Mouse (Mus musculus) CD8-positive naive resting alpha-beta T cell, adult 57 days (primary cell): ENCODE measurements around the gene Pde3b. TPM values are rescaled to one million over a fixed set of nuclear protein-coding genes. Genes with fewer than 3 reads are reported as not detected.

Experiments used
- total RNA-seq: library from RNA; stranded (reverse); gene quantifications from one replicate; pipeline ENCODE4 v1.2.4, GENCODE M21; 2023

Pde3b gene
- 122 TPM for total RNA-seq

GRCm38 (mm10) chr7:114414421-114415335 is at the start of gene Pde3b:
Gene Pde3b, plus strand, starts transcription at chr7:114415281.

GRCm38 (mm10) chr7:114562531-114563241 is 147.6 kb downstream of the Pde3b start, which contains the start of gene Cyp2r1:
Gene Cyp2r1, minus strand, starts transcription at chr7:114562972.

Other genes with a start within 250 kb of the Pde3b start
- 65.9 TPM for gene Copb1, start 160.6 kb upstream of the Pde3b start, total RNA-seq
- gene Psma1, start 139.2 kb upstream of the Pde3b start, total RNA-seq = 68.6 TPM
- gene Cyp2r1, start 147.7 kb downstream of the Pde3b start, total RNA-seq = 4.5 TPM
- not detected for gene Calca, start 221.1 kb downstream of the Pde3b start, total RNA-seq